Mouse (Mus musculus): Measurements from ENCODE around the gene St6galnac3.
"Not testable (repeated sequence)": the region's sequence is repeated elsewhere in the genome, so short reads cannot be mapped to it uniquely, and the experiment has no call there.

The St6galnac3 gene

GRCm38 (mm10) chr3:153397726-153398125, 327.2 kb downstream of the St6galnac3 start:
- no peak for DNase-seq

GRCm38 (mm10) chr3:153396375-153397068, 328.5 kb downstream of the St6galnac3 start:
- DNase-seq, result no peak

DNA sequence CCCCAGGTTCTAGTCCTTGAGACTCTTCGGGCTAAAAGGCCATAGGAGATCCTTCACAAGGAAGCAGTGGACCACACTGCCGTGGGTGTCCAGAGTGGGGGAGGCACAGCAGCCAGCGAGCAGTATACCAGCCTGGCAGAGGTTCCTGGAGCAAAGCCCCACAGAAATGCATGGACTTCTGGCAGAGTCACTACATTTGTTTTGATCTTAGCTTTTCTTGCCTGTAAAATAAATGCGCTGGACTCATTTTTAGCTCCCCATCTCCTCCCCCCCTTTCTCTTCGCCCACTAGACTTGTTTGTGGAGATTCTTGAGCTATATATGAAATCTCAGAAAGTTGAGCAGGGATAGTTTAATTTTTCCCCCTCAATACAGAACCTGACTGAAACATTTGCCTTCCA, 329.6 kb downstream of the St6galnac3 start:
- DNase-seq, result no peak

DNA sequence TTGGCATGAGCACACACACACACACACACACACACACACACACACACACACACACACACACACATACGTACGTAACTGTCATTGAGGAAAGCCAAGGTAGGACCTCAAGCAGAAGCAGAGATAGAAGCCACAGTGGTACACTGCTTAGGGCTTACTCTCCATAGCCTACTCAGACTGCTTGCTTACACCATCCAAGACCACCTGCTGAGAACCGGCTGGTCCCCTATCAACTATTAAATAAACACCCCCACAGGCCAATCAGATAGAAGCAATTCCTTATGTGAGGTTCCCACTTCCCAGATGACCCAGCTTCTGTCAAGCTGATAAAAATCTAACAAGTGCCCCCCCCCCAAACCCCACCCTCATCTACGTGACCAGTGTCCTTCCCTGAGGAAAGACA, 330.2 kb downstream of the St6galnac3 start:
- no peak for DNase-seq

- DNase-seq, result no peak
Observed at GRCm38 (mm10) chr3:153394224-153394623, 330.8 kb downstream of the St6galnac3 start.

GRCm38 (mm10) chr3:153391451-153391850, 333.5 kb downstream of the St6galnac3 start:
- DNase-seq, result not testable (repeated sequence)

DNA sequence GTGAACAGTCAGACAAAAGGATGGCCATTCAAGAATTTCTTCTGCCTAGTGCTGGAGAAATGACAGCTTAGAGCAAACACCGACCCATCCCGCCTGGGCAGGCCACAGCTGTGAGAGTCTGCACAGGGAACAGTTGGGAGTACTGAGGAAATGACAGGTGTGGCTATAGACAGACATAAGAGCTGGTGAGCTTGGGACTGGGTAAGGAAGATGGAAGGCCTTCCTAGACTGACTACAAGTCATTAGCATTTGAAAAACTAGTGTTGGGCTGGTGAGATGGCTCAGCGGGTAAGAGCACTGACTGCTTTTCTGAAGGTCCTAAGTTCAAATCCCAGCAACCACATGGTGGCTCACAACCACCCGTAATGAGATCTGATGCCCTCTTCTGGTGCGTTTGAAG, 340.3 kb downstream of the St6galnac3 start:
- DNase-seq, result not testable (repeated sequence)

DNA sequence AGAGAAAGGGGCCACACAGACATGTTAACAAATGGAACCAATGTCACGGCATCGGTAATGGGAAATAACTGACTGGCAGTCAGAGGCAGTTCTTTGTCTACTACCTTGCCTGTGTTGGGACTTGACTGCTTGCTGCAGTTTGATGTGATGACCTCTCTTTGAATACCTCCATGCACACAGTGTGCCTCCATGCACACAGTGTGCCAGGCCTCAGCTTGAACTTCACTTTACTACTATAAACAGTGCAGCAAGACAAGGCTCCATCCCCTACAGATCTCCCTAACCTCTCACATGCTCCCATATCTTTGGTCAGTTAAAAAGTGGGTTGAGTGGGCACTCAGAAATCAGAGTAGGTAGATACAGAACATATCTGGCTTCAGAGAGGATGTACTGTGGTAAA, 341.3 kb downstream of the St6galnac3 start:
- DNase-seq, result no peak

DNA sequence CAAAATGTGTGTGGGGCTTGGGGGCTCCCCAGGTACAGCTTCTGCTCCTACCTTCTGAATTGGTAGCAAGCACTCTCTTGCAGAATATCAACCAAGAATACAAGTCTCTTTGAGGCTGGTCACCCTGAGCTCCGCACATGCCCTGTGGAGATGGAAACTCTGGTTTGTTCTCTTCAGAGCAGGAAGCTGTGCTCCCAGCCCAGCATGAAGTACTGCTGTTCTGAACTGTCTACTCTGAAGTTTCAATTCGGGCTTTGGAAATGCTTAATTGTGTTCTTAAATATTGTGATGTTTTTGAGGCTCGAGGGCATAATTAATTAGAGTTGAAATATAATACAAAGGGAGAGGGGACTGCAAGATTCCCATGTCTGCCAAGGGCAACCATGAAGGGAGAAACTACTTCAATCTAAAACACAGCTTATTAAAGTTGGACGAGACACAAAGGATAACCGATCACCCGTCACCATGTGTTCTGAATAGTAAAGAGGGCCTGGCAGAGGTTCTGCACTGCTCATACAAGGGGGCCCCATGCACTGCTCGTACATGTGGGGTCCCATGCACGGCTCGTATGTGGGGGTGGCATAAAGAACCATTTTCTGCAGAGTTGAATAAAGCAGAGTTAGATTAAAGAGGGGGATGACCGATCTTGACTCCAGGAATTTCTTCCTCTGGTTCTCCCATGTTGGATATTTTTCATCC, 359.8 kb downstream of the St6galnac3 start:
- no peak for DNase-seq

DNA sequence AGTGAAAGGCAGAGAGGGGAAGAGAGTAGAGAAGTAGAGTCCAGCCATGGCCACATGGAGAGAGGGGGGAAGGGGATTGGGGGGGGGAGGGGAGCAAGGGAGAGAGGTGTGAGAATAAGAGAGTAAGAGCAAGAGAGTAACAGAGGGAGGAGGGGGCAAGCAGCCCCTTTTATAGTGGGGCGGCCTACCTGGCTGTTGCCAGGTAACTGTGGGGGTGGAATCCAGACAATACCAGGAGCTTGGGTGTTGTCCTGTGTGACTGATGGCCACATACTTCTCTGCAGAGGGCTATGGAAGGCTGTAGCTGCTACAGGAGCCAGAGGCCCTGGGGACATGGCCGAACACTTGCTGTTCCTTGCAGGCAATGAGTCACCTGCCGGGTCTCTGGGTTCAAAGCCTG, 360.6 kb downstream of the St6galnac3 start:
- DNase-seq, result no peak

GRCm38 (mm10) chr3:153359966-153360365, 365.0 kb downstream of the St6galnac3 start:
- no peak for DNase-seq

- DNase-seq, result no peak
Observed at GRCm38 (mm10) chr3:153356071-153356470, 368.9 kb downstream of the St6galnac3 start.

DNA sequence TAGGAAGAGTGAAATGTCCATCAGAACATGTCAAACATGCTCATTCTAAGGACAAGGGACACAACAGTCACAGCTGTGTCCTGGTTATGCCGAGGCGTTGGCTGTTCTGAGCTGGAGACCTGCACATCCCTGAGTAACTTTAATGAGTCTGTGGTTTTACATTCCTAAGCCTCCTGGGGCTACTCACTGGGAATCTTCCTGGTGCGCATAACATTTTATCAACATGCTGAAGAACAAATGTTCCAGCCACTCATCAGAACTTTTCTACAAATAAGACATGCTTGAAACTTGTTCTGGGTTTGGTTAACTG, 370.0 kb downstream of the St6galnac3 start:
- DNase-seq, result no peak

- no peak for DNase-seq
Observed at GRCm38 (mm10) chr3:153354186-153354987, 370.6 kb downstream of the St6galnac3 start.

DNA sequence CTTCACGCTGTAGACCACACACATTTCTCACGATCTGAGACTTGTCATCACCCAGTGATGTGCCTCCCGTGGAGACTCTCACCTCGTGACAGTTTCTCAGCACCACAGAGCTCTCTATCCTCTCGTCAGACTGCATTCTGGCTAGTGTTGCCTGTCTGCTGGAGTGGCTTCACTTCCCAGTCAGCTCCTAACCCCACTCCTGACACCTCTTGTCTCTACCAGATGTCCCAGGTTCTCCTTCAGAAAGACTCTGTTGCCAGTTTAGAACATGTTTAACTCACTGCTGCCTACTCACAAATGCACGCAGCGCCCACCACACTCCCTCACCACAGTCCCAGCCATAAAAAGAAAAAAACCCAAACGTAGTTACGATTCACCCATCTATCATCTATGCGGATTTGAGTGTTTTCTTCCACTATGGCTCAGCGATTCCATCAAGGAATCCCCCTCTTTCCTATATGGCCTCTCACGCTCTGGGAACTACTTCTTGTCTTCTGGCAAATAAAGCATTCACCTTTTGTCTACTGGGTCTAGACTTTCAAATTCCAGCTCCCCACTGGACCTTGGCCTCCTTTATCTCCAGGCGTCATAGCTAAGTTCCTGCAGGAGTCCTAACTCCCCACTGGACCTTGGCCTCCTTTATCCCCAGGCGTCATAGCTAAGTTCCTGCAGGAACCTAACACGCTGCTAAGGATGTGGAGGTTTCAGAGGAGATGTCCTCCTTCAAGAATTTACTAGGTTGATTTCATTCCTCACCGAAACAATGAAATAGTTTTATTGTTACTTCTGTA, 371.5 kb downstream of the St6galnac3 start:
- no peak for DNase-seq

GRCm38 (mm10) chr3:153349981-153350380, 375.0 kb downstream of the St6galnac3 start:
- DNase-seq, result no peak

DNA sequence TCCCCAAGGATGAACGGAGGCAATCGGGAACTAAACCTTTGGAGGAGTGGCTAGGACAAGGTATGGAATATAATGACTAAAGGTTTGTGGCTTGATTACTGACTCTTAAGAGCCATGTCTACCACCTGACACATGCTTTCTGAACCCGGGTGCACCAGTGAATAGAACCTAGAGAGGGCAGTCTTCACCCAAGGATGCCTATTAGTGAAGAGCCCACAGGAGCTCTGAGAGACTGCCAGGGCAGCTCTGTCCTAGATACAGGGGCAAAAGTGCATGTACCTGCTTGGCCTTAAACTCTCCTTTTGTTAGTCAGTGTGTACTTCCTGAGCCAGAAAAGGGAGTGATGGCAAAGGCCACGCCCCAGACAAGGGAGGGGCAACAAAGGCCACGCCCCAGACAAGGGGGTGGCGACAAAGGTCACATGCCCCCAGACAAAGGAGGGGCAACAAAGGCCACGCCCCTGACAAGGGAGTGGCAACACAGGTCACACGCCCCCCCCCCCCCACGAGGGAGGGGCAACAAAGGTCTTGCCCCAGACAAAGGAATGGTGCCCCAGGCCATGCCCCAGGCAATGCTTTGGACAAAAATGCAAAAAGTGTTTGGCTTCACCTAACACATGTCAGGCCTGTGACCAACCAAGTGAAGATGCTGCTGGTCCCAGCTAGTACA, 376.0 kb downstream of the St6galnac3 start:
- no peak for DNase-seq

DNA sequence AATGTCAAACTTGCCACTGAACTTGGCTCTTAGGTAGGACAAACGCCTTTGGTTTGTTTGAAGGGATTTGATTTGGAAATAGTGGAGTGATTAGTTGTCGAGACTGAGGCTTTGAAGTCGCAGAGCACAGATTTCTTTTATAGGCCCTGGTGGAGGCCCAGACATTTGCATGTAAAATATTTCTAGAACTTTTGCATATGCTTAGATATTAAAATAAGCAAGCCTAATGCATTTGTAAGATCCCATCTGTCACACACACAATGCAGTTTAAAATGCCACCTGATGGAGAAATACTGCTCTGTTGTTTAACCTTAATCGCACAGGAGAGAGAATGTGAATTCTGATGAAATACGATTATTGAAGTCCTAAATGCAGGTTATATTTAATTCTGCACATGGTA, 380.0 kb downstream of the St6galnac3 start:
- no peak for DNase-seq

DNA sequence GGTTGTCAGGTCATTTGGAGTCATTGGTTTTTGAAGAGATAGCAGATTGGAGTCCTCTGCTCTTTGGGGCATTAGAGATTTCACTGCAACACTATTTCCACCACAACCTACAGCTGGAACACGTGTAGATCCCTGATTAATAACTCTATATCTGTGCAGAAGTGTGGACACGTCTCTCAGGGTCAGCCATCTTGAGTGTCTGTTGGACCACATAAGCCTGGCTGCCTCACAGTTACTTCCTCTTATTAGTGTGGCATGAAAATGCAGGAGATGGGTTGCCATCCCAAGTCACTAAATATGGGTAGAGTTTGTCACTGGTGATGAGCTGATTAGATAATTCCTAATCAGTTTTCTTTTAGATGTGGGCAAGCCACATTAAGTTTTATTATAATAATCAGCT, 385.0 kb downstream of the St6galnac3 start:
- no peak for DNase-seq

- DNase-seq, result no peak
Observed at GRCm38 (mm10) chr3:153339091-153339490, 385.9 kb downstream of the St6galnac3 start.

GRCm38 (mm10) chr3:153337779-153338178, 387.2 kb downstream of the St6galnac3 start:
- no peak for DNase-seq

GRCm38 (mm10) chr3:153337221-153337620, 387.8 kb downstream of the St6galnac3 start:
- no peak for DNase-seq

Data from cerebellum, adult 9-10 months (tissue).